Mouse (Mus musculus) Patski (cell line): Measurements from ENCODE around the gene Lalba. TPM values are rescaled to one million over a fixed set of nuclear protein-coding genes. Genes with fewer than 3 reads are reported as not detected.
"Not testable (repeated sequence)": the region's sequence is repeated elsewhere in the genome, so short reads cannot be mapped to it uniquely, and the experiment has no call there.

Experiments
- ATAC-seq: fragments of 100-300 bp; one replicate; pipeline ENCODE4 v1.8.0; 2021
- CTCF ChIA-PET: fragments of 350-600 bp; sonication (Branson Sonifier 250); formaldehyde crosslinking; loops from one replicate; lab custom pipeline; 2022; ENCODE audit warnings: inconsistent platforms; lab: Charles Lee
- POLR2A ChIA-PET: fragments of 350-600 bp; sonication (Branson Sonifier 250); formaldehyde crosslinking; loops from one replicate; lab custom pipeline; 2022; ENCODE audit warnings: antibody characterized with exemption, inconsistent platforms; lab: Charles Lee
- DNase-seq: peaks from one replicate; pipeline ENCODE4 v3.0.0-alpha.2; 2011; ENCODE audit warnings: low read depth, low spot score
- H3K27me3 ChIP-seq: fragments of 371-371 bp; one replicate; pipeline ENCODE4 v1.5.1; 2021
- CTCF ChIP-seq: fragments of 100-300 bp; IDR thresholded peaks from one replicate; pipeline ENCODE4 v1.5.1; 2021
- in situ Hi-C: fragments of 300-500 bp; cut with MboI; formaldehyde crosslinking; loops from 3 replicates; pipeline ENCODE4 v1.11.1; 2018; ENCODE audit warnings: low pct_unique_long_range_greater_than_20kb, mixed read lengths
- polyA plus RNA-seq: library from polyadenylated mRNA; unstranded; gene quantifications from one replicate; pipeline ENCODE4 v1.2.3, GENCODE M21; 2021

The Lalba gene
- not detected for polyA plus RNA-seq

DNA sequence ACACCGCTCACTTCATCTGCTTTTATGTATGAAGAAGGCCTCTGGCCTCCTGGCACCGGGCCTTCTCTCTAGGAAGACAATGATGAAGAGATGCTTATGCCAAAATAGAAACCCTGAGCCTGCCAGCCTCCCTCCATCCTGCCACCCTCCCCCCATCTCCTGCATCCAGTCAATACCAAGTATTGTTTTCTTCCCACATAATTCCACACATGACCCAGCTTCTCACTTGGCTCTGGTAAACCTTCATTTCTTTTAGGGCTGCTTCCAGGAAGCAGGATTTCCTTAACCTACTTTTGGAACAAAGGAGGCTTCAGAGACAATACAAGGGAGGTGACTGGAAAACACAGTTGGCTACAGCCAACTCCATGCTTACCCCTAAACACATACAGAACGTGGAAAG, at the start of gene Lalba:
Gene Lalba (minus strand): TSS at position 21 of the 400 bp plus-strand sequence.
- ChIA-PET CTCF (no interaction called here), POLR2A (interaction anchor here (0.6 kb wide), 1 partner anchor 16 kb away, joined by 3 read pairs; no protein-coding TSS in a partner anchor)
- no peak for DNase-seq
- ATAC-seq: no peak
- TF ChIP-seq CTCF: no peak
- in situ Hi-C loops: no loop called here
- peaks cover 17% of the 10 kb centered on the region for H3K27me3 ChIP-seq

DNA sequence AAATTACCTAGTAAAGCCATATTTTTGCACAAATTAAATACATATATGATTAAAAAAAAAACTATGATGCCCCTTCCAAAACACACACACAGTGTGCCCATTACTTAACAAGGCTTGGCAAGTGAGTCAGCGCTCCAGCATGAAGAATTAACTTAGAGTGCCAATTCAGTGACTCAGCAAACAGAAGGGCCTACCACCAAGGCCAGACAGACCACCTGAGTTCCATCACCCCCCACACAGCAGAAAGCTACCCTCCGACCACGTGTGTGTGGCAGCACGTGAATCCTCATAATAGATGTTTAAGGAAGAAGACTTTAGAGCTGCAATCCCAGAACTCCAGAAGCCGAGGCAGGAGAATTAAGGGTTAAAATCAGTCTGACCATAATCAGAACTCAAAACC, 49.8 kb upstream of the Lalba start:
- no peak for TF ChIP-seq CTCF
- in situ Hi-C loops: no loop called here
- ChIA-PET CTCF (no interaction called here), POLR2A (interaction anchor here (1.2 kb wide), 1 partner anchor 36 kb away, joined by 4 read pairs; no protein-coding TSS in a partner anchor)
- ATAC-seq: no peak
- DNase-seq: no peak
- H3K27me3 ChIP-seq: no peaks in the 10 kb centered on the region

DNA sequence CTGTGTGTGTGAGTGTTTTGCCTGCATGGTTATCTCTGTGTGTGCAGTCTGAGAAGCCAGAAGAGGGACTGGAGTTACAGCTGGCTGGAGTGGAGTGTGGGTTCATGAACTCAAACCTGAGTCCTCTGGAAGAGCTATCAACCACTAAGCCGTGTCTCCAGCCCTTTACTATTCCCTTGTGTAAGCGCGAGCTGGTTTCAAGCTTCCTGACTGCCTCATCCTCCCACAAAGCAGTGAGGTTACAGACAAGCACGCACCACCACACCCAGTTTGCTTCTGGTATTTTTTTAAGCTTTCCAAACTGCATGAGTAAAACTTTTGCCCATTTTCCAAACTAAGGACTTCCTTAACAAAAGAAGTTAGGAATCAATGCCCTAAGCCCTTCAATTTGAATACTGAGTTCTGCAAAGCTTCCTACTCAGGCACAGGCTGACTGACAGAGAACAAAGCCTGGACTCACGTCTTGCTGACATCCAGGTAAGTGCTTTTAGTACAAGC, 45.6 kb upstream of the Lalba start:
- in situ Hi-C loops: no loop called here
- no peaks in the 10 kb centered on the region for H3K27me3 ChIP-seq
- DNase-seq: no peak
- ChIA-PET CTCF (interaction anchor here (1.0 to 2.3 kb wide), 3 partner anchors 8 to 42 kb away, joined by 3 to 15 read pairs (median 3); partner anchors contain the start of genes 4930415O20Rik and Ccnt1), POLR2A (no interaction called here)
- no peak for ATAC-seq
- TF ChIP-seq CTCF: no peak

DNA sequence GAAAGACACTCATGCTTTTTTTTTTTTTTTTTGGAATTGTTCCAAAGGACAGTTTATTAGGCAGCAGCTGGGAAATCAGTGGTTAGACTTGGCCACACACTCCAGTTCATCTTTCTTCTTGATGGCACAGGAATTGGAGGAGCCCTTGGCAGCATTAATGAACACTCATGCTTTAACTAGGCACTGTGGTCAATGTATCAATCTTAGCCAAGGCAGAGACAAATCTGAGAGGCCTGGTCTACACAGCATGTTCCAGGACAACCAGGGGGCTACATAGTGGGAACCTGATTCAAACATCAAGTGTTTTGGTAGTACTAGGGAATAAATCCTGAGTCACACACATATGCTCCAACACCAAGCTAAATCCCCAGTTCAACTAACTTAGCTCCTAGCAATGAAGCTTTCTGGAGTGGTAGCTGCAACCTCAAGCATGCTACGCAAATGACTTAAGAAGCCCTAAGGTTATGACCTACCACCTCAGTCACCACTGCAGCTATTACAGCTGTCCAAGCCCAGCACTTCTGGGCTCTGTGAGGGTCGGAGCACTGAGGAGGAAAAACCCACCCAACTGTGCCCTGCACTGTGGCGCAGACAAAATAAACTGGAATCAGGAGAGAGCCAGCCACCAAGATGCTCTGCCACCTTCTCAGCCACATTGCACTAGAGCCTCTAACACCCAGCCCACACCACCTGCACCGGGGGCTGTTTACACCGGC, 44.7 kb upstream of the Lalba start:
- in situ Hi-C loops: no loop called here
- ATAC-seq: no peak
- TF ChIP-seq CTCF: no peak
- POLR2A ChIA-PET: no interaction called here
- no peak for DNase-seq
- CTCF ChIA-PET: interaction anchor here (1.0 to 2.4 kb wide), 2 partner anchors 10 to 12 kb away, joined by 3 to 10 read pairs; no protein-coding TSS in a partner anchor
- no peaks in the 10 kb centered on the region for H3K27me3 ChIP-seq

DNA sequence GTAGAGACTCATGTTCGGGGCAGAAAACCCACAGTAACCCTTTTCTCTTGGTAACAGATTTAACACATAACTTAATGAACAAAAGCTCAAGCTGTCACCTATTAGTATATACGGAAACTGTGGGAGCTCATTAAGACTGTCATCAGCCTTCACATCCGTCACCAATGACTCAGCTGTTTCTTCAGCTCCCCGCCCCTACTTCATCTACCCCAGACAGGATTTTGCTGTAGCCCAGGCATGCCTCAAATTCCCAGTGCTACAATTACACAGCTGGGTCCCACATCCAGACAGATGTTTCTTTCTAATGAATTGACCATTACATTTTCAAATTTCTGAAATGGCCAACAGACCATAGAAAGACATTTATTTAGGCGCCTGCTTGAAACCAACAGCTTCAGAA, 43.5 kb upstream of the Lalba start:
- in situ Hi-C loops: no loop called here
- DNase-seq (no peak), ATAC-seq (no peak)
- CTCF ChIA-PET: interaction anchor here (0.8 to 2.4 kb wide), 3 partner anchors 9 to 30 kb away, joined by 3 to 10 read pairs (median 6); no protein-coding TSS in a partner anchor
- POLR2A ChIA-PET: no interaction called here
- no peaks in the 10 kb centered on the region for H3K27me3 ChIP-seq
- no peak for TF ChIP-seq CTCF

DNA sequence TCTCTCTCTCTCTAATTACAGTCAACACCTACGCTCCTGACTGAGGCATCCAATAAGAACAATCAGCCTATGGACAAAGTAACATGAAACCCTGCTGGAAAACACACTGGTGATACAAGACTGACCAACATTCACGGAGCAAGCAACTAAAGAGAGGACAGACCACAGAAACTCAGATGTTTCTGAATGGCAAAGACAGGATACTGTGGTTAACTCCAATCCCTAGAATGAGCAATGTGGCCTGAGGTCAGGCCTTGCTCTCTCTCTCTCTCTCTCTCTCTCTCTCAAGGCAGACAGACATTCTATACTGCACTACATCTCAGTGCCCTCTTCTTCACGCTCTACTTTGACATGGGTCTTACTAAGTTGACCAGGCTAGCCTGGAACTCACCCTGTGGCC, 38.7 kb upstream of the Lalba start:
- POLR2A ChIA-PET: no interaction called here
- H3K27me3 ChIP-seq: no peaks in the 10 kb centered on the region
- ATAC-seq (no peak), DNase-seq (no peak)
- in situ Hi-C loops: no loop called here
- CTCF ChIA-PET: no interaction called here
- no peak for TF ChIP-seq CTCF

DNA sequence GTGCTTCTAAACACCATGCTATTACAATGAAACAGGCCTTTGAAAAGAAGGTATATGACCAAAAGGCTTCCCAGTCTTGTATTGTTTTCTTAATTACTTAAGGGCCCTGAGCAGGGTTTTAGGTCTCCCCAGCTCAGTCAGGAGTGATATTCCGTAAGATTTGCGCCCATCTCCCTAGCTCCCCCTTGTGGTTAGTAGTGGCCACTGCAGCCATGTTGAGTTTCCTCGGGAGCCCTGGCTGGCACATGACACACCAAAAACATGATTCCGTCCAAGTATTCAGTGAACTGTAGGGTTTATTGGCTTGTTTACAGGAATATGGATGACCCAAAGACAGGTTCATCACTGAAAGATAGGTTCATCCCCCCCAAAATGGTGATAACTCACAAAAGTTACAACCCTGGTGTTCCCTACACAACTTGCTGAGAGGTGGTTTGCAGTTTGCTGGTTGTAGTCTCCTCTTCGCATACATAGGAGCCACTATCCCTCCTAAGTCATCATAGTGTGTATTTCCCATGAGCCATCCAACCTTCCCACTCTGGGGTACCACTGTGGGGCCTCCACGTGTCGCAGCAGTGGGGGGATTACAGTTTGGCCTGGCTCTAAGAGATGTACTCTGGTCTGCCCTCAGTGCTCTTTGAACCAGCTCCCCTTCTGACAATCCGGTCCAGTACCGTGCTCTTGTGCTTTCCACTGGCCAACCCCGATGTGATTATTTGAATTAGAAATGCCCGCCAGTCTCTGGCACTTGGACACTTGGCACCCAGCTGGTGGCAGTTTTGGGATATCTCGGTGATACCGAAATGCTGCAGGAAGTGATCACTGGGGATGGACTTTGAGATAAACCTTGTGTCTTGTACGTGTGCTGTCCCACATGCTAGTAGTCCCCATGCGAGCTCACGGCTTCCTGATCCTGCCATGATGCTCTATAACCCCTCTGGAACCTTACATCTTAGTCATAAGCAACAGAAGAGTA, 35.1 kb upstream of the Lalba start:
- peak; percentile 88 for TF ChIP-seq CTCF
- ChIA-PET CTCF (interaction anchor here (0.6 to 2.1 kb wide), 7 partner anchors 8 to 50 kb away, joined by 3 to 15 read pairs (median 4); no protein-coding TSS in a partner anchor), POLR2A (interaction anchor here (0.7 kb wide), 1 partner anchor 716 kb away, joined by 4 read pairs; no protein-coding TSS in a partner anchor)
- DNase-seq (no peak), ATAC-seq (no peak)
- H3K27me3 ChIP-seq: no peaks in the 10 kb centered on the region
- in situ Hi-C loops: no loop called here

DNA sequence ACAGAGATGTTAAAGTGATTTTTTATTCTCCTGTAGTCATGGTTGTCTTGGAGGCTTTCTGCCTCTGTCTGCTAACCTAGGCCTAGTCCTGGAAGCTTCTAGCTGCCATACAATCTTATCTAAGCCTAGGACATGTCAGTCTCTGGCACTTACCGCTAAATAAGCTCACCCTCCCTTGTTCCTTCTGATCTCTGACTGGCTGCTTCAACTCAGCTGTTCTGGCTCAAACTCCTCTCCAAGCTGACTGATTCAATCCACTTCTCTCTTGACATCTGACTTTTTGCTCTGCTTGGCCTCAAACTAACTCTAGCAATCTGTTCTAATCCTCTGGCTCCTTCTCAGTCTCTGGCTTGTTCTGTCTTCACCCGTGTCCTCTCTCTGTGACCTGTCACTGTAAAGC, 32.3 kb upstream of the Lalba start:
- POLR2A ChIA-PET: interaction anchor here (0.6 kb wide), 1 partner anchor 203 kb away, joined by 4 read pairs; no protein-coding TSS in a partner anchor
- in situ Hi-C loops: loop anchor here (5.0 kb wide), 1 partner anchor 102 kb away; no protein-coding TSS in a partner anchor

DNA sequence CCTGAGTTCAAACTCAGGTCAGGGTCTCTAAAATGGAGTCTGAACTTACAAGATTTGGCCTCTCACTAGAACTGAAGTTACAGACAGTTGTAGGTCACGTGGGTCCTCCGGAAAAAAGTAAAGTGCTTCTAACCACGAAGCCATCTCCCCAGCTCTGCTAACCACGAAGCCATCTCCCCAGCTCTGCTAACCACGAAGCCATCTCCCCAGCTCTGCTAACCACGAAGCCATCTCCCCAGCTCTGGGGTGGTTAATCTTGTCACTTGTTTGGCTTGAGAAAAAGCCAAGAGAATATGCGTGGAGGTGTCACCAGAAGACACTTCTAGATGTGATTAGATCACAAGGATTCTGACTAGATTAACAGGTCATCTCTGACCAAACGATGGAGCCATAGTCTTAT, 31.6 kb upstream of the Lalba start:
- no peak for TF ChIP-seq CTCF
- no peak for DNase-seq
- in situ Hi-C loops: loop anchor here (5.0 kb wide), 1 partner anchor 103 kb away; no protein-coding TSS in a partner anchor
- ATAC-seq: no peak
- ChIA-PET POLR2A (interaction anchor here (1.5 kb wide), 1 partner anchor 9 kb away, joined by 3 read pairs; no protein-coding TSS in a partner anchor), CTCF (interaction anchor here (1.5 to 2.8 kb wide), 2 partner anchors 12 to 45 kb away, joined by 3 to 10 read pairs; no protein-coding TSS in a partner anchor)
- no peaks in the 10 kb centered on the region for H3K27me3 ChIP-seq

More for the DNA sequence above, 32.3 kb upstream of the Lalba start:
- not testable (repeated sequence) for H3K27me3 ChIP-seq, ATAC-seq, DNase-seq
- CTCF ChIA-PET: interaction anchor here (1.5 to 2.8 kb wide), 2 partner anchors 11 to 44 kb away, joined by 3 to 10 read pairs; no protein-coding TSS in a partner anchor

DNA sequence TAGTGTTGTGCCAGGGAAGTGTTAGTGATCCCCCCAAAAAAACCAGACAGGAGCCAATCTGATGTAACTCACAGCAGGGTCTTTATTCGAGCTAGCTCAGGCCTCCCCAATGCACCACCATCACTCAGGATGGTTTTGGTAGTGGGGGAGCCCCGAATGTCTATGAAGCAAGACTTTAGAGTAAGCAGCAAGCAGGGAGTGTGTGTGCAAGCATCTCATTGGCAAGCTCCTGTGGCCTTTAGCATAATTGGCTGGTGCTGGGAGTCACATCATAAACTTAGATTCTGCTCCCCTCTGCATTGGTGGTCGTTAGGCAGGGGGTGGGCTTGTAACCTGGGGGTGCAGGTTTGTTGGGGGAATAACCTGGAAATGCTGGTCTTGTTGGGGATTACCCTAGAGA, 31.2 kb upstream of the Lalba start:
- DNase-seq, H3K27me3 ChIP-seq, ATAC-seq: not testable (repeated sequence)
- POLR2A ChIA-PET: interaction anchor here (1.5 kb wide), 1 partner anchor 9 kb away, joined by 3 read pairs; no protein-coding TSS in a partner anchor
- CTCF ChIA-PET: interaction anchor here (2.8 kb wide), 1 partner anchor 13 kb away, joined by 10 read pairs; no protein-coding TSS in a partner anchor
- in situ Hi-C loops: loop anchor here (5.0 kb wide), 1 partner anchor 104 kb away; no protein-coding TSS in a partner anchor
